Comparison of ENCODE assay signal across 24 mouse cellular contexts in genomic region chr14:49514137-49514536, GRCm38 (mm10). TPM values are rescaled to one million over a fixed set of nuclear protein-coding genes. Genes with fewer than 3 reads are reported as not detected.
DNase-seq lines count a peak whose midpoint lies in the region; ATAC-seq lines count a peak whose summit lies in the region.
"Had no signal": no experiment of that assay in that cellular context is flagged by ENCODE, and none has a peak within 500 bp of the region (broad histone marks: within the 10 kb centered on the region; RNA-seq: fewer than 3 reads in every experiment).

No protein-coding gene starts in this region.

- peak overlapping the region; percentile 82 for H3K27ac ChIP-seq in heart, embryonic 13.5 days (replicated peaks)
- H3K27ac ChIP-seq in heart, embryonic 16.5 days (ENCODE audit: low read length): peak overlapping the region; percentile 81
- H3K27ac ChIP-seq: embryonic facial prominence, embryonic 15.5 days; forebrain, embryonic 15.5 days; hindbrain, embryonic 15.5 days had no signal

- DNase-seq in cerebellum, postnatal 14 days: peak; percentile 10 to 20
- no peak for DNase-seq in cerebellum, adult 18-20 months
- no peak for DNase-seq in heart, adult 8-10 months (ENCODE audit: low spot score)
- peak; percentile 58 for DNase-seq in heart, postnatal 4 days
- no peak for DNase-seq in ovary, postnatal 14 days (ENCODE audit: low spot score)
- DNase-seq: adrenal gland, postnatal 10 days; cerebellum, adult 11-12 months; cerebellum, adult 9-11 months; embryo, embryonic 11 days; gastrocnemius, postnatal 36 days; kidney, adult 2 months had no signal

- H3K4me2 ChIP-seq in heart, embryonic 13.5 days: peak overlapping the region; percentile 39
- 0 out of 2 replicates have a peak overlapping the region, but pooled peaks have one; percentile 19 for H3K4me2 ChIP-seq in heart, embryonic 16.5 days (ENCODE audit: low read depth, low read length)
- H3K4me2 ChIP-seq: embryonic facial prominence, embryonic 15.5 days; forebrain, embryonic 15.5 days; hindbrain, embryonic 15.5 days had no signal

- H3K4me1 ChIP-seq in heart, embryonic 13.5 days: peaks cover 19% of the 10 kb centered on the region
- H3K4me1 ChIP-seq in heart, embryonic 16.5 days (ENCODE audit: control insufficient read depth, insufficient read depth, low read length): peaks cover 15% of the 10 kb centered on the region
- H3K4me1 ChIP-seq: embryonic facial prominence, embryonic 15.5 days; forebrain, embryonic 15.5 days; hindbrain, embryonic 15.5 days had no signal

- ATAC-seq in heart, embryonic 13.5 days (ENCODE audit: extremely low read depth, insufficient number of reproducible peaks, low FRiP score, low TSS enrichment): no peak
- peak; percentile 63 for ATAC-seq in heart, embryonic 16.5 days (replicated peaks; ENCODE audit: extremely low read depth, insufficient read depth, low FRiP score)
- ATAC-seq: forebrain, embryonic 15.5 days; intestine, embryonic 16.5 days had no signal

- no peaks in the 10 kb centered on the region for H3K27me3 ChIP-seq in heart, embryonic 13.5 days (replicated peaks)
- no peaks in the 10 kb centered on the region for H3K27me3 ChIP-seq in heart, embryonic 16.5 days (ENCODE audit: control insufficient read depth, insufficient read depth, low read length)
- H3K27me3 ChIP-seq: embryonic facial prominence, embryonic 15.5 days; forebrain, embryonic 15.5 days; hindbrain, embryonic 15.5 days had no signal

- H3K4me3 ChIP-seq in heart, embryonic 13.5 days: no peak overlapping the region
- H3K4me3 ChIP-seq in heart, embryonic 16.5 days (ENCODE audit: low read length): no peak overlapping the region
- H3K4me3 ChIP-seq: embryonic facial prominence, embryonic 15.5 days; erythroblast, embryonic 14.5 days; forebrain, embryonic 15.5 days; hindbrain, embryonic 15.5 days had no signal

- WGBS in heart, embryonic 13.5 days: 23% methylated on average over 2 of the region's 2 CpGs
- WGBS in heart, embryonic 16.5 days: 23% methylated on average over 2 of the region's 2 CpGs

- no peaks in the 10 kb centered on the region for H3K9me3 ChIP-seq in heart, embryonic 13.5 days
- no peaks in the 10 kb centered on the region for H3K9me3 ChIP-seq in heart, embryonic 16.5 days (replicated peaks; ENCODE audit: control insufficient read depth, low read length)
- H3K9me3 ChIP-seq: embryonic facial prominence, embryonic 15.5 days; forebrain, embryonic 15.5 days; hindbrain, embryonic 15.5 days had no signal

- H3K36me3 ChIP-seq in heart, embryonic 13.5 days: no peaks in the 10 kb centered on the region
- H3K36me3 ChIP-seq in heart, embryonic 16.5 days (ENCODE audit: control insufficient read depth, insufficient read depth): no peaks in the 10 kb centered on the region
- H3K36me3 ChIP-seq: embryonic facial prominence, embryonic 15.5 days; forebrain, embryonic 15.5 days; hindbrain, embryonic 15.5 days had no signal

- H3K9ac ChIP-seq in heart, embryonic 13.5 days: no peak overlapping the region
- no peak overlapping the region for H3K9ac ChIP-seq in heart, embryonic 16.5 days (ENCODE audit: low read length)
- H3K9ac ChIP-seq: embryonic facial prominence, embryonic 15.5 days; forebrain, embryonic 15.5 days; hindbrain, embryonic 15.5 days had no signal

RNA-seq across cellular contexts. Expression of gene Slc35f4, which starts 11.7 kb away (rescaled TPM):
- polyA plus RNA-seq in heart, embryonic 13.5 days (2015; fragmentation: Nextera tagmentation; extraction: Ambion mirVana): 0.05 and 0.11 TPM in 2 replicates
- not detected for total RNA-seq in heart, adult 8-10 months (2022)
- 0.07 and 0.16 TPM in 2 replicates for polyA plus RNA-seq in heart, embryonic 16.5 days (2015; fragmentation: Nextera tagmentation; extraction: Ambion mirVana)
- total RNA-seq in heart, postnatal 4 days (2021): not detected
- total RNA-seq: adrenal gland, postnatal 10 days; common myeloid progenitor, adult 5-6 weeks; gastrocnemius, adult 8-10 months; gastrocnemius, postnatal 36 days; MEL had no signal
- polyA plus RNA-seq: C2C12; embryonic facial prominence, embryonic 11.5 days; embryonic facial prominence, embryonic 15.5 days; erythroblast, embryonic 14.5 days; forebrain, embryonic 11.5 days; kidney, adult 2 months had no signal

Comparison
In these comparisons a context has a peak if more than half of its experiments do, and no peak if none do; other contexts are left out.
1. DNase-seq: peak in cerebellum, postnatal 14 days (2 of 2) and heart, postnatal 4 days (single experiment); none in cerebellum, adult 18-20 months (0 of 2), heart, adult 8-10 months (single experiment) and ovary, postnatal 14 days (single experiment).